Mouse (Mus musculus) hindlimb bud, embryonic 11.5 days (tissue): ENCODE measurements around the gene Ncoa7.

Experiments
- DNase-seq: peaks from one replicate; pipeline ENCODE4 v3.0.0-alpha.2; 2012; ENCODE audit warnings: low read depth, low spot score; ENCODE audit errors: extremely low spot score

Gene Ncoa7

GRCm38 (mm10) chr10:30802681-30803586 lies at the start of gene Ncoa7:
TSS of gene Ncoa7 (minus strand) at chr10:30803326.
- no peak for DNase-seq

GRCm38 (mm10) chr10:30845101-30845825 lies 42.1 kb upstream of the Ncoa7 start:
- no peak for DNase-seq

DNA sequence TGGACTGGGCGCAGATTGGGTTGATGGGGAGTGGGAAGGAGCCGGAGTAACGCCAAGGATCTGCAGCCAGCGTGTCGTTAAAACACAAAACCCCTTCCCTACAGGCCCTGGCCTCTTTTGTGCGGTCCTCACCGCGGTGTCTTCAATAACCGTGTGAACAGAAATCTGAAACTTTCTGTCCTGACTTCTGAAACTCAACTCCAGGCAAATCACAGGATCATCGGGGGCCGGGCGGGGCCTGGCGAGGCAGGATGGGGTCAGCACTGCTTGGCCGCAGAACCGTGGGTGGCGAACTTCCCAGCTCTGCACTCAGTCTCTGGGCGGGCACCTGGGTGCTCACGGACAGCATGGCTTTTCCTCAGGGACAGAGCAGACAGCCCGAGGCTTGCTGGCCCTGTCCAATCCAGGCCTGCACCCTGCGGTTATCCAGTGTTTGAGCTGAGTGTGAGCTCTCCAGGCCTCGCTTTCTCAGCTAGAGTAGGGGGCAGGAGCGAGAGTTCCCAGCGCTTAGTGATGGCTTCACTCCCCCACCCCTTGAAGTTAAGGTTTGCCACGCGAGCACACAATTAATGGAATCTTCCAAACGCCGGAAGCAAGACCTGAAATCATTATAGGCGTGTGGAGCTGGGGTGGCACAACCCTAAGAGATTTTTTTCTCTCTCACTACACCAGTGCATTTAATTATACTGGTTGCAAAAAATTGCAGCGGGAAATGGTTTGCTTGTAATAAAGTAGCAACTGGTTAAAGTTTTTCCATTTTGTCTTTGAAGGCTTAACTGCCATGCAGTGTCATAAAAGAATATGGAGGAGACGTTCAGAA lies 41.3 kb upstream of the Ncoa7 start:
- DNase-seq: no peak

DNA sequence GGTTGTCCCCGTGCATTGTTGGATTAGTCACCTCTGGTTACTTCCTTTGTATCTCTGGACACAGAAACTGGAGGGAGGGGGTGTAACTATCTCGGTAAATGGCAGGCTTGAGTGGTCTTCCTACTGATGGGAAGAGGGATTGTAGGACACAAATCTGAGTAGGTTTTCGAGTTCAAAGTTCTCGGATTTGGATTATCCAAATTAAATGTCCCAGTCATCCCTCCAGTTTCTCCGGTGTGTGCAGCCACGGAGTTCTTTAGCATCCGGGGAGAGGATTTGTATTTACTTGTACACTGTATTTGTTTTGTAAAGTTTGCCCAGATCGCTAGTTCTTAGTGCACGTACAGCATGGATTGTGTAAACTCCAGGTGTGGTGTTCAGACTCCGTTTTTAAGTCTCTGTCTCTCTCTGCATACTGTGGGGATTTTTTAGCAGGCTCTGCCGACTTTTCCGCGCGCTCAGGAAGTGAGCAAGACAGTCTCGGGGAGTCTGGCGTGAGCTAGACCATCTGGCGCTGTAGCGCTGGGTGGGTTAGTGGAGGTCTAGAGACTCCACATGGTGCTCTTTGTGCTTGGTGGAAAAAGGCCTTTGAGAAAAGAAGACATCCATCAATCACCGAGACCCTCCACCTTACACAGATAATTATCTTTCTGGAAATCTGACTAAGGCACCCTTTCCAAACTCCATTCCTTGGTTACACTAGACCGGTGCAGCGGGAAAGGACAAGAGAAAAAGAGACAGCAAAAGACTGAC lies 40.5 kb upstream of the Ncoa7 start:
- DNase-seq: no peak

- no peak for DNase-seq
These were observed 39.7 kb upstream of the Ncoa7 start, which contains the start of gene Hey2 for GRCm38 (mm10) chr10:30842643-30843437. TSS of gene Hey2 (minus strand) at chr10:30842801.

GRCm38 (mm10) chr10:30842228-30842627 lies 39.1 kb upstream of the Ncoa7 start:
- no peak for DNase-seq

GRCm38 (mm10) chr10:30840824-30841223 lies 37.7 kb upstream of the Ncoa7 start:
- DNase-seq: no peak

DNA sequence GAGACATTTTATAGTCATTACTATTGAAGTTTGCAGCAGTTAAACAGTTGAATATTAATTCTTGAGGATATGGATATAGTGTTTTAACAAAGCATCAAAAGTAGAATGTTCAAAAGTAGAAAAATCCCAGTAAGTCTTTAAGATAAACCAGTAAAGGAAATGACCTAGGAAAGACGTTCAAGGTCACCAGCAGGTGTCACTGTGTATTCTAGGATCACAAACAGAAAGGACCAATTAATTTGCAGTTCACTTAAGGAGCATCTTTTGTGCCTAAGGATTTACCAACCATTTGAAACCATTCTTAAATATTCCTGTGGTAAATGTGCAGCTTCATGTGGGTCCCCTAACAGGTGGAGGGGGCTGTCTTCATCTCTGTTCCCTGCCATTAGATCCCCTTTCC lies 35.1 kb upstream of the Ncoa7 start:
- DNase-seq: no peak

DNA sequence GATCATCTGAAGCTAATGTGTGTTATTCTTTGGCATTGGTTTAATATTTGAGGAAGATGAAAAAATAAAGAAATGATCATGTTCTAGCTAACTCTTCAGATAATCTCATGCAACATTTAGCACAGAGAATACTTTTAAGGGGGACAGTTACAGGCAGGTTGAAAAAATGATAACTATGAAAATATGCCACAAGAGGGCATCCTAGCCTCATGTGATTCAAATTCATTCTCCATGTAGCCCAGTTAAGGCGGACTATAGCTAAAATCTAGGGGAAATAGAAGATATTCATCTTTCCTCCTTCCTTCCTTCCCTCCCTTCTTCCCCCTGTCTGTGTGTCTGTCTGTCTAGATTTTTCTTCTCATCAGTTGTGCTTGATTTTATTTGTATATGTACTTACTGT lies 21.9 kb upstream of the Ncoa7 start:
- DNase-seq: no peak

- peak; percentile 79 for DNase-seq
These were observed 7.8 kb upstream of the Ncoa7 start for GRCm38 (mm10) chr10:30810967-30811293.

GRCm38 (mm10) chr10:30810247-30810966 lies 7.3 kb upstream of the Ncoa7 start:
- DNase-seq: no peak

- no peak for DNase-seq
These were observed 594 bp upstream of the Ncoa7 start for GRCm38 (mm10) chr10:30803587-30804253.

DNA sequence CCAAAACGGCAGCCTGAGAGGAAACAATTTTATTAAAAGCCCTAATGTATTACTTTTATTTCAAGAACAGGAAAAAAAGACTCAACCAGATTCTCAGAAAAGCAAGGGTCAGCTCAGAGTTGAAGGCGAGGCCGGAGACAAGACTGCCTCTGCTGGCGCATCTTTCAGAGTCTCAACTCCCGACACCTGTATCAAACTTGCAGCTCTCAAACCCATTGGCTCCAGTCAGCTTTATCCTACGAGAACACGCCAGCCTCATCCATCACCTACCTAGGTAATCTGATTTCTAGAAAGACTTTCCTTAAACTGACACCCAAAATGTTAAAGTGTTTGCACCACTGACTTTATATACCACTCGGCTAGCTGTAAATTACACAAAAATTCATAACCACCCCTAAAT lies 1.1 kb downstream of the Ncoa7 start:
- no peak for DNase-seq

DNA sequence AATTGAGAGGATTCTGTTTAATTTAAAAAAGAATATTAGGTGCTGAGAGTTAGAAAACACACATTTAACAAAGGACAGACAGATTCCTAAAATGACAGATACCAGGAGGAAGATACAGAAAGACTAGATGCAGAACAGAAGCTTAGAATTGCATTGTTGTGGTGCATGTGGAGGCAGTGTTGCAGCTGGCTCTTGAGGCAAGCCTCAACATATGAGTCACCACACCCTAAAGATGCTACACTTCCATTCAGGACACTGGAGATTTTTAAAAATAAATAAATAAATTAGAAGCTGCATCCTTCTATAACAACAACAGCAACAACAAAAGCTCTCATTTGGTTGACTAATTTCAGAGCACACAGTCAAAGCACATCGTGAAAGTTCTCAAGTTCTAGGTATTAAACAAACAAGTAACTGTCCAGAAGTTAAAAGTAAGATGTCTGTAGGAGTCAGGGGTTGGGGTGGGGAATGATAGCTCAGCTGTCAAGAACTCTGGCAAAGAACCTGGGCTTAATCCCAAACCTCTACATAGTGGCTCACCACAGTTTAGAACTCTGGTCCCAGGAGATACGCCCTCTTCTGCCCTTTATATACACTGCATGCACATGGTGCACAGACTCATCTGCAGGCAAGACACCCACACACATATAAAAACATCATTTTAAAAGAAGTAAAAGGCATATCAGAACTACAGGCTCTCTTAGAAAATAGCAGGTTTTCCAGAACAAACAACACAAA lies 3.2 kb downstream of the Ncoa7 start:
- DNase-seq: no peak

GRCm38 (mm10) chr10:30796469-30797261 lies 6.5 kb downstream of the Ncoa7 start:
- DNase-seq: no peak

DNA sequence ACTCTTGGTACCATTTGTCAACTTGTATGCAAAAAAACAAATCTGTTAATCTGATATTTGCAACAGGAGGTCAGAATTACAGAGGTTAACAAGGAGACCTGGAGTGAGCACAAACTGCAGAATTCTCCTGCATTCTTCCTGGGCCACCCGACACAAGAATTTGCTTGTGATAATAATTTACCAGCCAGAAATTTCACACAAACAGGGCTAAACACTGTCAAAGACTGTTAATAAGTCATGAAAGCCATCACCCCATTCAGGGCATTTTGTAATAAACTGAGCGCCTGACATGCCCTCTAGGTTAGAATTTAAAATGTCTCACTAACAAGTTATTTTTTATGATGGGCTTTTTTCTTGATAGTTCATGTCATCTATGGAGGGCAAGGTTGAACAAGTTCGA lies 12.1 kb downstream of the Ncoa7 start:
- no peak for DNase-seq

DNA sequence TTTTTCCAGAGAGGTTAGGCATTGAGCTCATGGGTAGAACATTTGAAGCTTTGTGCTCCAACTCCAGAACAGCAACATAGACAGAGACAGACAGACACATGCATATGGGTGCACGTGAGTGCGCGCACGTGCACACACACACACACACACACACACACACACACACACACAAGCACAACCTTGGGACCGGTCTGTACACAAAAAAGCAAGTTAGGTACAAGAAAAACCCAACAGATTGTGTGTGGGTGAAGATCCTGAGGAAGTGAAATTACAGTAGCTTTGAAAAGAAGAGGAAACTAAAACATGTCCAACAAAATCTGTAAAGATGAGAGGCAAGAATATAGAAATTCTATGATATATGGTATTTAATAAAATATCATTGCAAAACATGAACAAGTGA lies 13.6 kb downstream of the Ncoa7 start:
- no peak for DNase-seq
